Mouse (Mus musculus) T-helper 2 cell (primary cell): Measurements from ENCODE around the gene Pkig.

Source experiments
- in situ Hi-C: fragments of 300-600 bp; cut with MboI, MseI; formaldehyde crosslinking; loops from one replicate; pipeline ENCODE4 v1.15.1; 2025; ENCODE audit warnings: high pct_unique_total_duplicates

The Pkig gene

DNA sequence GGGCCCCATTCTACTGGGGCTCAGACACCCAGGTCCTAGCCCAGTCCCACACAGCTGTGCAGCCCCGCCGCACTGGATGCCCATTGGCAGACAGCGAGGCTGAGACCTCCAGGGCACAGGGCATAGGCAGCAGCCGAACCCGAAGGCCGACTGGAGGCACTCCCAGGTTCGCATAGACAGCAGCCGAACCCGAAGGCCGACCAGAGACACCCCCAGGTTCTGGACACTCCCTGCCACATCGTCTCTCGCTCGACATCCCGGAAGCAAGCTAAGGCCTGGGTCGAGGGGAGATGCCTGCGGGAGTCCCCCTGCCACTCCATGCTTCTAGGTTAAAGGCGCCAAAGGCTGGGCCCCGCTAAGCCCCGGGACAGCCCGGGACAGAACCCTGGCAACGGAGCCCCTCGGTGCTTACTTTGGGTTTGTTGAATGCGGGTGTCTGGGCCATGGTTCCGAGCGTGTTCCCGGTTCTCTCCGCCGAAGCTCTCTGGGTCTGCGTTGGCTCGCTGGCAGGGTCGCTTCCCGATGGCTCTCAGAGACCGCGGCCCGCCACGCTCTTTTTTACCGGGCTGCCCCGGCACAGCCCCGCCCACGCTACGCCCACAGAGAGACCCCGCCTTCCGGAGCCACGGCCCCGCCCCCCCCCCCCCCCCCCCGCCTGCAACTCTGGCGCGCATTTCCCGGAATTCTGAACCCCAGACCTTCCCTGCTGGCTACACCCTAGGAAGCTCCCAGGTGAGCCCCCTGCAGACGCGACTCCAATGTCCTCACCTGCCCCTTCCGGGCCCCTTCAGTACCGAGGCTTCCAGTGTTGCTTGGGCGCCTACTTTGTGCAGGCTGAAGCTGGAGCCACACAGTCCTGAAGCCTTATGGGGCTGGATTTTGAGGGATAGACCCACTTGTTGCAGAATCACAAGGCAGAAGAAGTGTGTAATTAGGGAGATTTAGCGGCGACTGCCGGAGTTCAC is 91.7 kb downstream of the Pkig start, which contains the start of gene Ada:
TSS of gene Ada (minus strand) at position 593 of the 965 bp plus-strand sequence.
- in situ Hi-C loops: no loop called here

DNA sequence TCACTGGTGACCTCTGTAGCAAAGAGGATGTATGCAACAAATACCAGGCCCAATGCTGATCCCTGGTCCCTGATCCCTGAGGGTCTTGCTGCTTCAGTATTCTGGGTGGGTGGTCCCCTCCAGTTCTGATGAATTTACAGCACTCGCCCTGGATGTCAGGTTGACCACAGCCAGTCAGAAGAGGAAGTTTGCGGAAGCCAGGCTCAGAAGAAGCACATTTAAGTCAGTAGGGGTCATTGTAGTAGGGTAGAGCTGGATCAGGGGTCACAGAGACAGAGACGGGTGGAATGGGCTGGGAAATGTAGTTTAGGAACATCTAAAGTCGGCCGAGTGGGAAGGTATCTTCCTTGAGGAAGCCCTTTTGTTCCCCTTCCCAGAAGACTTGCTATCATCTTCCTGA is 96.0 kb downstream of the Pkig start:
- in situ Hi-C loops: no loop called here

DNA sequence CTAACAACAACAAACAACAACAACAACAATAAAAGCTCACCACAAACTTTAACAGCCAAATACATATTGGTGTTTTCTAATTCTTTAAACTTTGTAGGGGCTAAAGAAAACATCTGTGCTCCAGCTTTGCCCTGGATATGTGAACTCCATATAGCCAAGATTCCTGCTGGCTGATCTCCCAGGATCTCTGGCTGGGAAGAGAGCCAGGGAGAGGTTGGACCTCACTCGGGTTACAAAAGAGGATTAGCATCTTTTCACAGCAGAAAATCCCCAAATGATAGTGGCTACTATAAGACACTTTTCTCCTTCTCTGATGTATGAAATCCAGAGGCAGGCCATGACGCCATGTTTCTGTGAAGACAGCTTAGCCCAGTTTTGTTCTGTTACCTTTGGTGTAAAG is 98.5 kb downstream of the Pkig start:
- in situ Hi-C loops: no loop called here

- in situ Hi-C loops: no loop called here
Observed at GRCm38 (mm10) chr2:163758146-163758545, 100.0 kb downstream of the Pkig start.

- in situ Hi-C loops: no loop called here
Observed at GRCm38 (mm10) chr2:163760589-163760988, 102.4 kb downstream of the Pkig start.

GRCm38 (mm10) chr2:163761402-163761801 is 103.2 kb downstream of the Pkig start:
- in situ Hi-C loops: no loop called here

GRCm38 (mm10) chr2:163766261-163766660 is 108.1 kb downstream of the Pkig start:
- in situ Hi-C loops: no loop called here

- in situ Hi-C loops: no loop called here
Observed at GRCm38 (mm10) chr2:163766890-163767289, 108.7 kb downstream of the Pkig start.

GRCm38 (mm10) chr2:163770731-163771130 is 112.5 kb downstream of the Pkig start:
- in situ Hi-C loops: no loop called here
